Mouse (Mus musculus): Measurements from ENCODE around the gene Btbd35f15.

Btbd35f15 gene

DNA sequence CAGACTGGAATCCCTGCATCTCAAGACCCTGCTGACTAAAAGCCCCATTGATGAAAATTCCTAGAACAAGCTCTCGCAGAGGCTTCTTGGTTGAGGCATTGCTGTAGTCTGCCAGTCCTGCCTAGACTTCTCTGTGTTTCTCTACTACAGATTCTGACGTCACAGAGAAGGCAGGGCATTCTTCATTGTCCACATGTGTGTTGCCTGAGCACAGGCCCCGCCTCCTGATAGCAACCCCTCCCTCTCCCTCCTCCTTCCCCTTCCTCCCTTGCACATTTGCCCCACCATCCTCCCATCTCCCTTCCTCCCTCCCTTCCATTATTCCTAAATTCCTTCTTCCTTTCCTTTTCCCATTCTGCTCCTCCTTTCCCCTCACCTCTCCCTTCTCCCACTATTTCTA is at the start of gene Btbd35f15:
Gene Btbd35f15 (minus strand): TSS at position 101 of the 400 bp plus-strand sequence.
- in situ Hi-C loops (cut with MboI, MseI) = loop anchor here in 1 of 2 experiments (25.0 kb wide), 1 partner anchor 115 kb away; no protein-coding TSS in a partner anchor

Measured in T-helper 17 cell (primary cell).